Mouse (Mus musculus) ES-E14 (cell line): ENCODE data around the gene Ptpru. TPM values are rescaled to one million over a fixed set of nuclear protein-coding genes. Genes with fewer than 3 reads are reported as not detected.

Source experiments
- DNase-seq: peaks from one replicate; pipeline ENCODE4 v3.0.0-alpha.2; 2013; ENCODE audit warnings: low read depth, low spot score
- H3K27ac ChIP-seq: 2 replicates; pipeline ENCODE4 v1.5.1; 2012; ENCODE audit warnings: low read depth, mild to moderate bottlenecking, low read length, moderate library complexity, mixed read lengths; ENCODE audit not compliant: poor library complexity, insufficient read depth, severe bottlenecking
- H3K36me3 ChIP-seq: 2 replicates; pipeline ENCODE4 v1.6.1; 2012; ENCODE audit warnings: mild to moderate bottlenecking, low read length, moderate library complexity, mixed read lengths; ENCODE audit not compliant: control insufficient read depth, poor library complexity, insufficient read depth, severe bottlenecking
- H3K4me1 ChIP-seq, 2 experiments: fragments of 150-350 bp in 1 of 2; sonication (generic) in 1 of 2; 2 replicates each; pipeline ENCODE4 v1.6.1; 2012; ENCODE audit warnings: low read length in 2 of 2, mild to moderate bottlenecking in 1 of 2, mixed read lengths in 1 of 2; ENCODE audit not compliant: control insufficient read depth in 2 of 2, insufficient read depth in 2 of 2, poor library complexity in 1 of 2
- H3K4me3 ChIP-seq, 2 experiments: fragments of 150-350 bp in 1 of 2; sonication (generic) in 1 of 2; 2 replicates each; pipeline ENCODE4 v1.5.1; 2012; ENCODE audit warnings: low read length in 2 of 2, low read depth in 1 of 2, mild to moderate bottlenecking in 1 of 2, mixed read lengths in 1 of 2; ENCODE audit not compliant: insufficient read depth in 1 of 2, poor library complexity in 1 of 2, severe bottlenecking in 1 of 2
- H3K9ac ChIP-seq: 2 replicates; pipeline ENCODE4 v1.6.1; 2012; ENCODE audit warnings: low read depth, mild to moderate bottlenecking, low read length, mixed read lengths; ENCODE audit not compliant: poor library complexity, insufficient read depth, severe bottlenecking
- H3K9me3 ChIP-seq: fragments of 150-350 bp; sonication (generic); 2 replicates; pipeline ENCODE4 v1.6.1; 2012; ENCODE audit warnings: low read depth, mild to moderate bottlenecking, low read length; ENCODE audit not compliant: control insufficient read depth, insufficient read depth
- CHD2 ChIP-seq: IDR thresholded peaks from 2 replicates; pipeline ENCODE4 v1.6.1; 2014; ENCODE audit warnings: mild to moderate bottlenecking, low read depth, low read length, inconsistent platforms
- HCFC1 ChIP-seq: IDR thresholded peaks from 2 replicates; pipeline ENCODE4 v1.6.1; 2012; ENCODE audit warnings: low read length, inconsistent platforms, borderline replicate concordance; ENCODE audit not compliant: insufficient read depth
- MAFK ChIP-seq: IDR thresholded peaks from 2 replicates; pipeline ENCODE4 v1.6.1; 2014; ENCODE audit warnings: mild to moderate bottlenecking, low read depth, low read length, inconsistent platforms; ENCODE audit not compliant: insufficient read depth
- ZC3H11A ChIP-seq: IDR thresholded peaks from 2 replicates; pipeline ENCODE4 v1.6.1; 2012; ENCODE audit warnings: low read depth, mild to moderate bottlenecking, inconsistent platforms, low read length, borderline replicate concordance
- ZNF384 ChIP-seq: IDR thresholded peaks from 2 replicates; pipeline ENCODE4 v1.6.1; 2012; ENCODE audit warnings: low read depth, low read length, inconsistent platforms
- in situ Hi-C, 2 experiments: fragments of 600-800 bp; cut with MboI; formaldehyde crosslinking; loops; one replicate each; pipeline ENCODE4 v1.15.1; 2025; ENCODE audit warnings: low sequenced_read_pairs in 2 of 2, inconsistent platforms in 1 of 2; ENCODE audit not compliant: unreplicated experiment in 2 of 2
- total RNA-seq: library from RNA; depleted of rRNA; stranded (reverse); fragments of 300-350 nt; gene quantifications from 2 replicates; pipeline ENCODE4 v1.2.3, GENCODE M21; 2012

Gene Ptpru
- total RNA-seq, 1 experiment: 11.2 TPM

DNA sequence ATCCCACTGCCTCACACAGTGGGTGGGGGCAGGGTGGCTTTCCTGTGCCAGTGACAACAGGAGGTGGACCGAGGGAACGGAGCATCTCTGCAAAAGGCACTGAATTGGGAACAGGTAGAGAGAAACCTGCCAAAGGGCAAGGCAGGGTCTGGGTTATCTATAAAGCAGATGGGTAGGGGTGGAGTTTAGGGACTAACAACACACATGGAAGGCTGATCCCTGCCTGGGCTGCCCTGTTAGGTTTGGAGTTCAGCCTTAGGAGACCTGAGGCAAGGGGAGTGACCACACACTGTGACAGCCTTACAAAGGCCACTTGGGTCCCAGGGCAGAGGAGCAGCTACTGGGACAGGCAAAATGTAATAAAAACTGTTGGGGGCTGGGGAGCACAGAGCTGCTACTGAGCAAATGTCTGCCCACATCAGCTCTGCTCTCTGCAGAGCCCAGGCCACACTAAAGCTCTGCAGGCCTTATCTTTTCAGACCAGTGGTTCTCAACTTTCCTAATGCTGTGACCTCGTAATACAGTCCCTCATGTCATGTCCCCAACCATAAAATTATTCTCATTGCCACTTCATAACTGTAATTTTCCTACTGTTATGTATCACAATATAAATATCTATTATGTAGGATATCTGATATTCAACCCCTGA, 5.2 kb downstream of the Ptpru start:
- in situ Hi-C loops: loop anchor here in 1 of 2 experiments (25.0 kb wide), 2 partner anchors 571 to 871 kb away; no protein-coding TSS in a partner anchor
- H3K27ac ChIP-seq: no peak overlapping the region
- no peak for TF ChIP-seq ZC3H11A
- TF ChIP-seq HCFC1: no peak
- TF ChIP-seq ZNF384: no peak
- TF ChIP-seq MAFK: no peak
- no peak for TF ChIP-seq CHD2

DNA sequence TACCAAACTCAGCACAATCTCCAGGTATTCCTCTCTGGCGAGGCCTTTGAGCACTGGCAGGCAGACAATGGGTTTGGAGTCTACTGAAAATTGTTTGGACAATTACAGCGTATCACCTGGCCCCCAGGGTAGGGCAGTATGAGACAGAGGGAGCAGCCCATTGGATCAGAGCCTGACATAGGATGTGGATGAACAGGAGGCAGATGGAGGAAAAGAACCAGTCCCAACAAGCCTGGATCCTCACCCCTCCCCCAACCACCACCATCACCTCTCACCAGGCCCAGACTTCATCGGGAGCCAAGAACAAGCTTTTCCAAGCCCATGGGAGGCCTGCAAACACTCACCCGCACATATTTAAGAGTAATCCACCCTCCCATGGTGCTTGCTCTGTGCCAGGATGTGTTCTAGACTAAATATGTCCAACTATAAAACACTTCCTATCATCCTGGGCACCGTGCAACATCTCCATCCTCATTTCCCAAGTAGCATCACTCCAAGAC, 6.5 kb downstream of the Ptpru start:
- Histone ChIP-seq H3K36me3 (no peaks in the 10 kb centered on the region), H3K4me1 (peaks cover 0 to 12% of the 10 kb centered on the region in 2 experiments; a peak in 2 of 4 replicates), H3K9ac (no peak overlapping the region), H3K4me3 (no peak overlapping the region), H3K9me3 (no peaks in the 10 kb centered on the region), H3K27ac (no peak overlapping the region)
- no peak for DNase-seq
- TF ChIP-seq ZC3H11A (no peak), HCFC1 (no peak), ZNF384 (no peak), MAFK (no peak), CHD2 (no peak)
- in situ Hi-C loops: loop anchor here in 1 of 2 experiments (25.0 kb wide), 2 partner anchors 569 to 869 kb away; no protein-coding TSS in a partner anchor

More for the DNA sequence above, 5.2 kb downstream of the Ptpru start:
- Histone ChIP-seq H3K36me3 (no peaks in the 10 kb centered on the region), H3K4me3 (no peak overlapping the region), H3K9me3 (no peaks in the 10 kb centered on the region), H3K9ac (no peak overlapping the region), H3K4me1 (peaks cover 0 to 13% of the 10 kb centered on the region in 2 experiments; a peak in 2 of 4 replicates)
- DNase-seq: no peak

DNA sequence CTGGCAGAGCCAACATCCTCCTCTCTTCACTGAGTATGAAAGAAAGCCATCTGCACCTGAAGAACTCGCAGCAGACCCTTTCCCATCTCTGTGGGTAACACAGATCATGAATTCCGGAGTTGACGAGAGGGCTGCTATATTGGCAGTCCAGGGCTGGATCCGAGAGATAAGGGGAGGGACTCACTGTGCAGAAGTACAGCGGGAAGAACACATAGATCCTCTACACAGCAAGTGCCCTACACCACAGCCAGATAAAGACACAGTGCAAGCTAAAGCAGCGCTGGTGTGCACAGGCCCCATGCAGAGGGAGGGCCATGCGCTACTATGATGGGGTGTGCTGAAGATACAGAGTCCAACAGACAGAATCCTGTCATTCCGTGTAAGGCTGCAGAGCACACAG, 9.0 kb downstream of the Ptpru start:
- DNase-seq: no peak
- Histone ChIP-seq H3K4me3 (no peak overlapping the region), H3K4me1 (peaks cover 0 to 23% of the 10 kb centered on the region in 2 experiments; a peak in 2 of 4 replicates), H3K27ac (no peak overlapping the region), H3K9me3 (no peaks in the 10 kb centered on the region), H3K36me3 (no peaks in the 10 kb centered on the region), H3K9ac (no peak overlapping the region)
- no peak for TF ChIP-seq ZC3H11A
- TF ChIP-seq CHD2: no peak
- TF ChIP-seq HCFC1: no peak
- no peak for TF ChIP-seq ZNF384
- TF ChIP-seq MAFK: no peak
- in situ Hi-C loops: loop anchor here in 1 of 2 experiments (25.0 kb wide), 2 partner anchors 567 to 867 kb away; no protein-coding TSS in a partner anchor

DNA sequence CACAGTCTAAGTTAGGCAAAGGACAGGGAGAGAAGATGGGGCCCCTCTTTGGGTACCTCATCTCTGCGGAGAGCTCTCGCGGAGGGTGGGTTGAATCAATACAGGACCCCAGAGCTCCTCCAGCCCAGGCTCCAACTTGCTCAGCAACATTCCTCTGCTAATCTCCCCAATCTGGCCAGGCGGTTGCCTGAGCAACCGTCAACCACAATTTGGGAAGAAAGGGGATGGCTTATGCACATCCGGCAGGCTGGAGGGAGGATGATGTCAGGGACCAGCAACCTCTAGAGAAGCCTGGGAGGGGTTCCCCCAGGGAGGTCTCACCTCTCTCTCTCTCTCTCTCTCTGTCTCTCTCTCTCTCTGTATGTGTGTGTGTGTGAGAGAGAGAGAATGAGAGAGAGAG, 11.2 kb downstream of the Ptpru start:
- H3K27ac ChIP-seq: no peak overlapping the region; the same call in 1 of the 2 replicates
- no peaks in the 10 kb centered on the region for H3K9me3 ChIP-seq
- H3K4me1 ChIP-seq: peaks cover 0 to 19% of the 10 kb centered on the region in 2 experiments; a peak in 1 of 4 replicates
- H3K9ac ChIP-seq: no peak overlapping the region
- in situ Hi-C loops: loop anchor here in 1 of 2 experiments (25.0 kb wide), 2 partner anchors 565 to 865 kb away; no protein-coding TSS in a partner anchor
- H3K36me3 ChIP-seq: no peaks in the 10 kb centered on the region
- no peak for DNase-seq
- H3K4me3 ChIP-seq: no peak overlapping the region
- TF ChIP-seq ZC3H11A (no peak), CHD2 (no peak), HCFC1 (no peak), ZNF384 (no peak), MAFK (no peak)
